Mouse (Mus musculus) layer of hippocampus, adult 9-10 months (tissue): ENCODE data around the gene Lrrc29.

ENCODE experiments used
- DNase-seq: peaks from one replicate; pipeline ENCODE4 v3.0.0; 2022; ENCODE audit warnings: low spot score

Gene Lrrc29

DNA sequence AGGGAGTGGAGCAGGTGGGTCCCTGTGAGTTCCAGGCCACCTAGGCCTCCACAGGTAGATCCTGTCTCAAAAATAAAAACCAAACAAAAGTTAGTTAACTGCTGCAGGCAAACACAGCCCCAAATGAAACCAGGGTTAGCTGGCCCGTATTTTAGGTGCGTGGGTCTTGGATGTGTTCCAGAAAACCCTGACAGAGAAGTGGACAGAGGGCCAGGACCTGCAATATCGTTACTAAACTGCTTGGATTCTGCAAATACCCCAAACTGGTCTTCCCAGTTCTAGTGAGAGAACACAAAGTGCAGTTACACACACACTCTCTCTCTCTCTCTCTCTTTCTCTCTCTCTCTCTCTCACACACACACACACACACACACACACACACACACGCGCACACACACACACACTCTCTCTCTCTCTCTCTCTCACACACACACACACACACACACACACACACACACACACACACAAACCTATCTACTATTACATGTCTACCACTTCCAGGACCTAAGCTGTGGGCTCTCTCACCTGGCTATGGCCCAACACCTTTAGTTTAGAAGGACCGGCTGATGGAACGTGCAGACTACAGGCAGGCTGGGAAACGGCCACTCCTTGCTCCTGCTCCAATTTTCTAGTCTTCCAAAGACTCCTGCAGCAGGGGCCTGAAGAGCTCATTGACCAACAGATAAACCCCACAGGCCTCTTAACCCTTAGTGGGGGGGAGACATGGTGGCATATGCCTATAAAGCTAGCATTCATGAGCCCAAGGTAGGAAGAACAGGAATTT lies 17.9 kb upstream of the Lrrc29 start:
- DNase-seq: no peak

GRCm38 (mm10) chr8:105342768-105343167 lies 16.7 kb upstream of the Lrrc29 start:
- no peak for DNase-seq

GRCm38 (mm10) chr8:105341399-105341798 lies 15.3 kb upstream of the Lrrc29 start:
- DNase-seq: no peak

- no peak for DNase-seq
Observed at GRCm38 (mm10) chr8:105339886-105340635, 14.0 kb upstream of the Lrrc29 start.

- DNase-seq: no peak
Observed at GRCm38 (mm10) chr8:105338992-105339391, 12.9 kb upstream of the Lrrc29 start.

- no peak for DNase-seq
Observed at GRCm38 (mm10) chr8:105336373-105337130, 10.5 kb upstream of the Lrrc29 start.

DNA sequence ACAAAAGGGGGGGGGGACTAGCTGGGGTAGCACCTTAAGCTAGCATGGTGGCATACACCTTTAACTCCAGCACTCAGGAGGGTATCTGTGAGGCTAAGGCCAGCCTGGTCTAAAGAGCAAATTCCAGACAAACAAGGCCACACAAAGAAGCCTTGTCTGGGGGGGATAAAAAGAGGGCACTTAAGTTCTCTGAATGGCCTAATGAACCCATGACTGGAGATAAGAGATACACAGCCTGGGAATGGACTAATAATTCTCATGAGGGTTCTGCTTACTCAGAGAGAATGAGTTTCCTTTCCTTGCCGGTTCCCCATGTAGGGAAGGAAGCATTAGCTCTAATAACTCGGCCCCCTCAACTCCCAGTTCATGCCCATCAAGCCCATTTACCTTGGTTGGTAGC lies 6.4 kb upstream of the Lrrc29 start:
- DNase-seq: no peak

DNA sequence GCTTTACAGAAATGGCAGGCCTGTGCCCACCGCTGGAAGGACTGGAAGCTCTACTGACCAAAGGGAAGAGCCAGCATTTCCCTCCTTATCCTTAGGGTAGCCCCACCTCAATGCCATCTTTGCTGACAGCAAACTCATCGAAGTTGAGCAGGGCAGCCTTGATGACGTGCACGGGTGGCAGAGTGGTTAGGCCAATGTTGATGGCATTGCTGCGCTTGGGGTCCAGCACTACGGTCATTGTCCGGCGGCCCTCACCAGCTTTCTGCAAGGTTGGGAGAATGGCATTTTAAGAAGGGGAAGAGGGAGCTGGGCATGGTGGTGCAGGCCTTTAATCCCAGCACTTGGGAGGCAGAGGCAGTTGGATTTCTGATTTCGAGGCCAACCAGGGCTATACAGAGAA lies 5.9 kb upstream of the Lrrc29 start:
- no peak for DNase-seq

- DNase-seq: no peak
Observed at GRCm38 (mm10) chr8:105331469-105331868, 5.4 kb upstream of the Lrrc29 start.

DNA sequence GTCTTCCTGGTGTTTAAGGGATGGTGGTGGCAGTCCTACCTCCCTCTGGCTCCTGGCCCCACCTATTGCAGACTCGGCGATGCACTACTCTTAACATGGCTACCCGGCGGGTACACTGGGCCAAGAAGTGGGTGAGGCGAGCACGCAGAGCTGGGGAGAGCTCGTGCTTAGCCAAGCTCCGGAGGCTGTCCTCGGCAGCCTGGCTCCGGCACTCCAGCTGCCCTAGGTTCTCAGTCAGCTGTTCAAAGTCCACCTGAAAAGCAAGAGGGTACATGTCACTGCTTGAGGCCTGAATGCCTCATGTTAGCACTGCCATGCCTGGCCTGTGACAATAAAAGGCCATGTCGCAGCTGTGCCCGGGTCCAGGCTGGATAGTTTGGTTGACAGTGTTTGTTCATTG lies 4.2 kb upstream of the Lrrc29 start:
- no peak for DNase-seq

DNA sequence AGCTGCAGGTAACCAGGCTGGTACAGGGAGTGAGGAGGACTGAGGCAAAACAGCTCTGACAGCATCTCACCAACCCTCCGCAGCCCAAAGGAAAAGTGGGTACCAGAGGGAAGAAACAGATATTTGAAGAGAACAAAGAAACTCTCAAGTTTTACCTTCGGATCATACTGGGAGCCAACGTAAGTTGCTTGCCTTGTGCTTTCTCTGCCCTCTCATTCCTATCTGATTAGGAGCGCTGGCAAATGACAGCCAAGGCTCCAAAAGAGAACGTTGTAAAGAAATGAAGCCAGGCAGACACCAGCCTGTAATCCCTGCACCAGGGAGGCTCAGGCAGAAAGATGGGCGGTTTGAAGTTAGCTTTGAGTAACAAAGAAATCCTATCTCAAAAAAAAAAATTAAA lies 890 bp upstream of the Lrrc29 start:
- no peak for DNase-seq

- no peak for DNase-seq
Observed at GRCm38 (mm10) chr8:105325641-105326093, 411 bp downstream of the Lrrc29 start.

- no peak for DNase-seq
Observed at GRCm38 (mm10) chr8:105323183-105323582, 2.9 kb downstream of the Lrrc29 start.

GRCm38 (mm10) chr8:105318662-105319190 lies 7.4 kb downstream of the Lrrc29 start:
- DNase-seq: no peak

GRCm38 (mm10) chr8:105317941-105318340 lies 8.1 kb downstream of the Lrrc29 start:
- no peak for DNase-seq

GRCm38 (mm10) chr8:105315073-105315769 lies 10.9 kb downstream of the Lrrc29 start:
- DNase-seq: no peak

GRCm38 (mm10) chr8:105313622-105314402 lies 12.3 kb downstream of the Lrrc29 start:
- DNase-seq: no peak

DNA sequence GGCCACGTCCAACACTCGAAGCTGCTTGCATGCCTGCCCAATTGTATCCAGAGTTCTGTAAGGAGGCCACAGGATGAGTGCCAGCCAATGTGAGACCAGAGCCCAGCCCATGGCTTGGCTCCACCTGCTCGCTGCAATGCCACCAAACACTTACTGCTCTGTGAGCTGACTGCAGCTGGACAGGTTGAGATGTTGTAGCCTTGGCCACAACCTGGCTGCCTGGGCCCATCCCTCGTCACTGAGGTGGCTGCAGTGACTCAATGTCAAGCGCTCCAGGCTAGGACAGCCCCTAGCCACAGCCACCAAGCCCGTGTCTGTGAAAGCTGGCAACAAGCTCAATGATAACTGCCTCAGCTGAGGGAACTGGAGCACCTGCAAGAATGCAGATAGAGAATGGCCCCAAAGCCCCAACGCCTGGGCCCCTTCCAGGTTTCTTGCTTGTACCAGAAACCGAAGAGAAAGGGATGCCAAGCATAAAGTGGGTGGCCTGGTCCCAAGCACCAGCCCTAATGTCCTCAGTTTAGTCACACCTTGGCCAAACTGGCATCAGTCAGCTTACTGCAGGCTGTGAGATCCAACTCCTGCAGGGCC lies 13.1 kb downstream of the Lrrc29 start:
- no peak for DNase-seq

- DNase-seq: no peak
Observed at GRCm38 (mm10) chr8:105311718-105312117, 14.4 kb downstream of the Lrrc29 start.

DNA sequence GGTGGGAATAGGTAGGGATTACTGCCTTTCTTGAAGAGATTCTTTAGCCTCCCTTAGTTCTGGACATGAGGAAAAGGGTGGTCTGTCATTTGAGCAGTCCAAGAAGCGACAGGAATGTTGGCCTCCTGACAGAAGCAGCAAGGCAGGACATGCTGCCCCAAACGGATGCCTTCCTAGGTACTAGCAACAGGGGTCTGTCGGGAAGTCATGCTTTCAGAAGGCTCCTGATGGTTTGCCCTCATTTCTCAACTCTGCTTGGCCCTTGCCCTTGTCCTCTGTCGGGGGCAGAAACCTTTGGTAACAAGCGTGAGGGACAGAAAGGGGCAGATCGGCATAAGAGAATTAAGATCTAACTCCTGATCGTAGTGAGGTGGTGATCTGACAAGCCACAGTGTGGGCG lies 16.0 kb downstream of the Lrrc29 start:
- DNase-seq: no peak
